ENCODE assay signal across 19 mouse cellular contexts in the genomic region with DNA sequence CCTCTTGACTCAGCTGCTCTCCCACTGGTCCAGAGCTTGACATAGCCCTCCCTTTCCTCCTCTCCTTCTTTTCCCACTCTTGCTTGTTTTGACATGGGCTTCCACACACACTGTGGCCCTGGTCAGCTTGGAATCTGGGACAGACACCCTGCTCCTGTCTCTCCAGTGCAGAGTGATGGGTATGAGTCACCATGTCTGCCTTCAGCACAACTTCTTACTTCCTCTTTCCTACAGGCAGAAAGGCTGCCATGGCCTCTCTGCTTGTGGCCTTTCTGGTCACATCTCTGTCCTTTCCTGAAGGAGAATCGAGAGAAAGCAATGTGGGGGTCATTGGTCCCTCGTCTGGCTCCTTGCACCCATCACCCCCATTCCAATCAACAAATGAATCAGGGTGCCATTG. TPM values are rescaled to one million over a fixed set of nuclear protein-coding genes. Genes with fewer than 3 reads are reported as not detected.
A peak's percentile ranks its signal among the peaks of the same experiment; 100 is the strongest.
DNase-seq lines count a peak whose midpoint lies in the region; ATAC-seq and TF ChIP-seq lines count a peak whose summit lies in the region.
"Had no signal": no experiment of that assay in that cellular context is flagged by ENCODE, and none has a peak within 500 bp of the region (broad histone marks: within the 10 kb centered on the region; RNA-seq: fewer than 3 reads in every experiment).

No protein-coding gene starts in this region.

- no peaks in the 10 kb centered on the region for H3K9me3 ChIP-seq in heart, postnatal 0 days (replicated peaks; ENCODE audit: control insufficient read depth, low read length)
- no peaks in the 10 kb centered on the region for H3K9me3 ChIP-seq in heart, embryonic 12.5 days (replicated peaks)
- H3K9me3 ChIP-seq: embryonic facial prominence, embryonic 10.5 days; G1E; limb, embryonic 15.5 days had no signal

- TF ChIP-seq CTCF in heart, postnatal 0 days (IDR thresholded peaks at IDR 0.05; ENCODE audit: low read depth), result no peak

- ATAC-seq in heart, postnatal 0 days (ENCODE audit: insufficient read depth, low read depth), result no peak
- no peak for ATAC-seq in heart, embryonic 12.5 days (ENCODE audit: insufficient number of reproducible peaks, low FRiP score)
- ATAC-seq: activated CD4-positive, CD25-positive, alpha-beta regulatory T cell, adult 4 months had no signal

- TF ChIP-seq EP300 in heart, postnatal 0 days (IDR thresholded peaks at IDR 0.05; ENCODE audit: low read depth), result no peak

- no peaks in the 10 kb centered on the region for H3K36me3 ChIP-seq in heart, postnatal 0 days (replicated peaks; ENCODE audit: control insufficient read depth, insufficient read depth, low read length)
- no peaks in the 10 kb centered on the region for H3K36me3 ChIP-seq in heart, embryonic 12.5 days
- H3K36me3 ChIP-seq: embryonic facial prominence, embryonic 10.5 days; G1E; limb, embryonic 15.5 days had no signal

- no peak overlapping the region; the same call in 1 of the 2 replicates for H3K27ac ChIP-seq in heart, postnatal 0 days (ENCODE audit: low read depth)
- H3K27ac ChIP-seq in heart, embryonic 12.5 days (ENCODE audit: poor library complexity, severe bottlenecking), result no peak overlapping the region
- H3K27ac ChIP-seq: embryonic facial prominence, embryonic 10.5 days; left cerebral cortex, adult 2 months; limb, embryonic 15.5 days had no signal

- WGBS in heart, postnatal 0 days, result 40% methylated on average over 2 of the region's 2 CpGs
- 60% methylated on average over 2 of the region's 2 CpGs for WGBS in heart, embryonic 12.5 days

- H3K4me2 ChIP-seq in heart, postnatal 0 days (ENCODE audit: low read depth, low read length), result peak overlapping the region; percentile 52
- H3K4me2 ChIP-seq in heart, embryonic 12.5 days, result no peak overlapping the region
- H3K4me2 ChIP-seq: limb, embryonic 15.5 days had no signal

- no peak overlapping the region for H3K9ac ChIP-seq in heart, postnatal 0 days (replicated peaks; ENCODE audit: low read depth, low read length)
- H3K9ac ChIP-seq in heart, embryonic 12.5 days, result no peak overlapping the region
- H3K9ac ChIP-seq: limb, embryonic 15.5 days had no signal

- DNase-seq in heart, postnatal 0 days (ENCODE audit: low spot score), result no peak
- peak; percentile 17 for DNase-seq in 3T3-L1 (ENCODE audit: low read depth, low spot score)
- peak; percentile 57 to 59 for DNase-seq in B cell, adult 2 months
- DNase-seq in induced T-regulatory cell, adult 2 months (ENCODE audit: low read depth), result peak; percentile 68
- DNase-seq in frontal cortex, adult 2 months (ENCODE audit: extremely low spot score in 1 of 2, low spot score in 1 of 2), result no peak
- no peak for DNase-seq in embryo, embryonic 11 days
- DNase-seq: cerebellum, adult 8-10 months; heart, postnatal 36 days; right cerebral cortex, adult 18-20 months; thymus, postnatal 25 days had no signal

- H3K4me1 ChIP-seq in heart, postnatal 0 days (ENCODE audit: control insufficient read depth, insufficient read depth), result no peaks in the 10 kb centered on the region
- 0 out of 2 replicates have a peak, but pooled peaks cover 5% of the 10 kb centered on the region for H3K4me1 ChIP-seq in heart, embryonic 12.5 days (replicated peaks)
- H3K4me1 ChIP-seq: embryonic facial prominence, embryonic 10.5 days; limb, embryonic 15.5 days had no signal

- no peaks in the 10 kb centered on the region for H3K27me3 ChIP-seq in heart, postnatal 0 days (ENCODE audit: control insufficient read depth, insufficient read depth, low read length)
- H3K27me3 ChIP-seq in heart, embryonic 12.5 days (replicated peaks), result no peaks in the 10 kb centered on the region
- H3K27me3 ChIP-seq: limb, embryonic 15.5 days had no signal

- H3K4me3 ChIP-seq in heart, postnatal 0 days (ENCODE audit: low read depth, low read length), result no peak overlapping the region
- no peak overlapping the region for H3K4me3 ChIP-seq in heart, embryonic 12.5 days
- H3K4me3 ChIP-seq: embryonic facial prominence, embryonic 10.5 days; left cerebral cortex, adult 2 months; limb, embryonic 15.5 days had no signal

RNA-seq across cellular contexts. Expression of a gene that starts 2.7 kb away (rescaled TPM):
- total RNA-seq in heart, postnatal 0 days (2014; rRNA removed; ENCODE audit: low replicate concordance), result 23.0 and 27.1 TPM in 2 replicates
- polyA plus RNA-seq in heart, postnatal 0 days (2015; fragmentation: Nextera tagmentation; extraction: Ambion mirVana), result 37.4 and 43.8 TPM in 2 replicates
- polyA plus RNA-seq in heart, embryonic 12.5 days (2016; fragmentation: Nextera tagmentation; extraction: Ambion mirVana), result 9.9 and 10.7 TPM in 2 replicates
- polyA plus RNA-seq in frontal cortex, adult 2 months (2012; rRNA removed), result 0.68 and 0.69 TPM in 2 replicates
- total RNA-seq: G1E had no signal
- polyA plus RNA-seq: G1E had no signal

RNA-seq across cellular contexts. Expression of a gene that starts 11.1 kb away (rescaled TPM):
- total RNA-seq in heart, postnatal 0 days (2014; rRNA removed; ENCODE audit: low replicate concordance), result 1.8 and 4.6 TPM in 2 replicates
- polyA plus RNA-seq in heart, postnatal 0 days (2015; fragmentation: Nextera tagmentation; extraction: Ambion mirVana), result 4.7 and 5.7 TPM in 2 replicates
- polyA plus RNA-seq in heart, embryonic 12.5 days (2016; fragmentation: Nextera tagmentation; extraction: Ambion mirVana), result 8.7 and 9.4 TPM in 2 replicates
- 0.46 and 0.90 TPM in 2 replicates for polyA plus RNA-seq in frontal cortex, adult 2 months (2012; rRNA removed)

RNA-seq across cellular contexts. Expression of a gene that starts 20.9 kb away (rescaled TPM):
- 38.5 and 39.3 TPM in 2 replicates for total RNA-seq in heart, postnatal 0 days (2014; rRNA removed; ENCODE audit: low replicate concordance)
- 40.4 and 41.1 TPM in 2 replicates for polyA plus RNA-seq in heart, postnatal 0 days (2015; fragmentation: Nextera tagmentation; extraction: Ambion mirVana)
- polyA plus RNA-seq in heart, embryonic 12.5 days (2016; fragmentation: Nextera tagmentation; extraction: Ambion mirVana), result 28.7 and 28.8 TPM in 2 replicates
- 4.0 and 4.5 TPM in 2 replicates for polyA plus RNA-seq in frontal cortex, adult 2 months (2012; rRNA removed)

RNA-seq across cellular contexts. Expression of a gene that starts 31.3 kb away (rescaled TPM):
- not detected in 2 replicates for total RNA-seq in heart, postnatal 0 days (2014; rRNA removed; ENCODE audit: low replicate concordance)
- polyA plus RNA-seq in heart, postnatal 0 days (2015; fragmentation: Nextera tagmentation; extraction: Ambion mirVana), result 3.0 and 4.1 TPM in 2 replicates
- 2.4 and 3.6 TPM in 2 replicates for polyA plus RNA-seq in heart, embryonic 12.5 days (2016; fragmentation: Nextera tagmentation; extraction: Ambion mirVana)
- 0.54 and 2.1 TPM in 2 replicates for polyA plus RNA-seq in frontal cortex, adult 2 months (2012; rRNA removed)
- total RNA-seq: G1E; midbrain, postnatal 0 days had no signal
- polyA plus RNA-seq: embryonic facial prominence, embryonic 10.5 days; G1E; midbrain, postnatal 0 days; neural tube, embryonic 14.5 days had no signal

RNA-seq across cellular contexts. Expression of a gene that starts 31.3 kb away (rescaled TPM):
- total RNA-seq in heart, postnatal 0 days (2014; rRNA removed; ENCODE audit: low replicate concordance), result not detected in 2 replicates
- not detected in 2 replicates for polyA plus RNA-seq in heart, postnatal 0 days (2015; fragmentation: Nextera tagmentation; extraction: Ambion mirVana)
- not detected in 2 replicates for polyA plus RNA-seq in heart, embryonic 12.5 days (2016; fragmentation: Nextera tagmentation; extraction: Ambion mirVana)
- polyA plus RNA-seq in frontal cortex, adult 2 months (2012; rRNA removed), result not detected in 2 replicates
- total RNA-seq: left cerebral cortex, adult 2 months; midbrain, postnatal 0 days had no signal
- polyA plus RNA-seq: brain, embryonic 14.5 days; embryonic facial prominence, embryonic 10.5 days; G1E; limb, embryonic 15.5 days; midbrain, postnatal 0 days; neural tube, embryonic 14.5 days had no signal

Comparison
In these comparisons a context has a peak if more than half of its experiments do, and no peak if none do; other contexts are left out.
1. DNase-seq: peak in 3T3-L1 (single experiment), B cell, adult 2 months (2 of 2) and induced T-regulatory cell, adult 2 months (single experiment); none in heart, postnatal 0 days (single experiment), frontal cortex, adult 2 months (0 of 2) and embryo, embryonic 11 days (single experiment).